Mouse (Mus musculus) heart, postnatal 0 days (tissue): ENCODE data around the gene Paqr5.

ENCODE experiments used
- CTCF ChIP-seq: IDR thresholded peaks from 2 replicates; pipeline ENCODE4 v1.5.1; 2016; ENCODE audit warnings: antibody characterized with exemption, control low read depth, low read depth
- EP300 ChIP-seq: IDR thresholded peaks from 2 replicates; pipeline ENCODE4 v1.6.1; 2016; ENCODE audit warnings: antibody characterized with exemption, low read depth

GRCm38 (mm10) chr9:61960753-61961152 lies 65.9 kb downstream of the Paqr5 start:
- TF ChIP-seq CTCF = no peak
- TF ChIP-seq EP300 = no peak
